Mouse (Mus musculus) neutrophil, adult 5-6 weeks (primary cell): Measurements from ENCODE around the gene Kif23. TPM values are rescaled to one million over a fixed set of nuclear protein-coding genes. Genes with fewer than 3 reads are reported as not detected.

ENCODE experiments used
- ATAC-seq: fragments of 151-379, 151-347 bp; 2 replicates; pipeline ENCODE4 v1.8.0; 2017; ENCODE audit warnings: mild to moderate bottlenecking, moderate TSS enrichment; ENCODE audit not compliant: insufficient number of reproducible peaks, poor library complexity, low FRiP score, severe bottlenecking; ENCODE audit errors: extremely low read depth
- total RNA-seq: library from RNA; stranded (forward); fragments of 200-1000 nt; gene quantifications from 2 replicates; pipeline ENCODE4 v1.2.3, GENCODE M21; 2017

Gene Kif23
- total RNA-seq, 1 experiment from 2014 or later = 218 TPM

- no peak for ATAC-seq
Measured at GRCm38 (mm10) chr9:61952241-61952640, 5.7 kb upstream of the Kif23 start.

- ATAC-seq = peak; percentile 91
Measured at GRCm38 (mm10) chr9:61947402-61948346, 1.1 kb upstream of the Kif23 start.

DNA sequence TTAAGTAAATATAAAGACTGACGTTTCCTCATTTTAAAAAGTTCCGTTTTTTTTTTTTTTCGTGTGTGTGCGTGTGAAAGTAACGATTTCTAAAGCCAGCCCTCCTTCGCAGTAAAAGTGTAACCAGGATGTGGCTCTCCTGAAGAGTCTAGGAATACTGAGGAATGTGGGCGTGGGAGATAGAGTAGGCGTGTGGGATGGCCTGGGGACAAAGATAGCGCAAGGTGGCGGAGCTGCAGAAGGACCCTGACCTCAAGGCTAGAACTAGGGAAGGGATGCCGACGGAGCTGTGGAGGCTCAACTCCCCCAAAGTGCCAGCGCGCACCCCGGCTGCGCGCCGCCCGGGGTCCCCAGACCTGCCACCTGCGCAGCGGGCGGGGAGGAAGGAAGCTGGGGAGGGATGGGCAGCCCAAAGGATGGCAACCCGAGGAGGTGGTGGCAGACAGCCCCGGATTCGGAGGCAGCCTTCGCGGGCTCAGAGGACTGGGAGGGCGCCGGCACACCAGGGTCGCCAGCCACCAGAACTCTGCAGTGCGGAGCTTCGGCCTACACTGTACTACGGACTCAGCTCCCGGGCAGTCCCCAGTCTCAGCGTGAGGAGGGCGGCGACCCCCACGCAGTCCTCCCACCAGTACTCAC, 482 bp downstream of the Kif23 start:
- no peak for ATAC-seq

DNA sequence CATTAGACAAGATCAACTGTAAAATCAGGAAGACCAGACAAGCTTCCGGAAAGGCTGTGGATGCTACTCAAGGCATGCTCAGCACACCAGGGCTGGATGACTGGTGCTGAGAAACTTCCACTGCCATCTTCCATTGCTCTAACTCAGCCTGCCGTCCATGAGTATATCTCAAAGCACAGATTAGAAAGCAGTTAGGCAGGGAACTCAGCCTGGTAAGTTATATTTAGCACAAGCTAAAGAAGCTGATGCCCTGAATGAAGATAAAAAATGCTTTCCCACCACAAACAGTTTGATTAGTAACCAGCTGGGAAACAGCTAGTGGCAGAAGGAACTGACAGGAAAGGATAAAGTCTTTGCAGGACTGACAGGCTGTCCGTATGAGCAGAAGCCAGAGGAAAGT, 5.5 kb downstream of the Kif23 start:
- ATAC-seq = no peak

GRCm38 (mm10) chr9:61933333-61933732, 13.2 kb downstream of the Kif23 start:
- no peak for ATAC-seq

- ATAC-seq = no peak
Measured at GRCm38 (mm10) chr9:61932009-61932408, 14.6 kb downstream of the Kif23 start.

- ATAC-seq = no peak
Measured at GRCm38 (mm10) chr9:61925086-61925660, 21.4 kb downstream of the Kif23 start.

DNA sequence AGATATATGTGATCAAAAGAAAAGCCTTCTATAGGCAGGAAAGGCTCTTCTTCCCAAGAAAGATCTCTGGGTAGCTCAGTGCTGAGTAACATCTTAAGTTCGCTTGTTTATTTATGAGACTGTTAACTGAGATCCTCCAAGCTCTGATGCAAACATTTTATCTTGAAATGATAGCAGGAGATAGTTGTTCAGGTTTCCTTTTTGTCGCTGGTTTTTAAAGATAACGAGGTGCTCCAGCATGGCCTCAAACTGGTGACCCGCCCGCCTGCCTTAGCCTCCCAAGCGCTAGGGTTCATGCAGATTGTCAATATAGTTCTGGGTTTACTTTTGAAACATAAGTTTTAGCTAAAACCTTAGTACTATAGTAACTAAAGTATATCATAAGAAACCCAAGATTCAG, 26.2 kb downstream of the Kif23 start:
- no peak for ATAC-seq

- no peak for ATAC-seq
Measured at GRCm38 (mm10) chr9:61919464-61919863, 27.1 kb downstream of the Kif23 start.

- ATAC-seq = no peak
Measured at GRCm38 (mm10) chr9:61917436-61917835, 29.1 kb downstream of the Kif23 start.

- no peak for ATAC-seq
Measured at GRCm38 (mm10) chr9:61916986-61917385, 29.6 kb downstream of the Kif23 start.

DNA sequence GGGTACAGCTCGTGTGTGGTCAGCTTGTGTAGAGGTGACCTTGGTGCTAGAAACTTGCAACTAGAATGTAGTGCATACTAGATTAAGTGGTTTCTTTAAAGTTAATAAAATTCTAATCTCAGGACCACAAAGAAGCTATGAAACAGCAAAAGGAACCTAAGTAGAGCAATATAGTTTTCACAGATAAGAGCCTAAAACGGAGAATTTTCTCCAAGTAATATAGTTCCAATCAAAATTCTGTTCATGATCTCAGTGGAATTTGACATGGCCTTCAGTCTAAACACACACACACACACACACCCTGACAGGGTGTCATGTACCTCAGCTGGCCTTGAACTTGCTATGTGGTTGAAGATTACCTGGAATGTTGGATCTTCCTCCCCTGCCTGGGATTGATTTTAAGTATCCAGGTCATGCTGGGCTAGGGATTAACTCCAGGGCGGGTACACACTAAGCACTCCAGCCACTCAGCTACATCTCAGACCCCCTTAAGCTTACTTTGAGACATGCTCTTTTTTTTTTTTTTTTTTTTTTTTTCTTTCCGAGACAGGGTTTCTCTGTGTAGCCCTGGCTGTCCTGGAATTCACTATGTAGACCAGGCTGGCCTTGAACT, 31.1 kb downstream of the Kif23 start:
- ATAC-seq = no peak

GRCm38 (mm10) chr9:61914917-61915300, 31.7 kb downstream of the Kif23 start:
- ATAC-seq = no peak

GRCm38 (mm10) chr9:61914203-61914916, 32.2 kb downstream of the Kif23 start, which contains the start of gene Rplp1:
Gene Rplp1, minus strand, starts transcription at chr9:61914542.
- ATAC-seq = peak; percentile 96

DNA sequence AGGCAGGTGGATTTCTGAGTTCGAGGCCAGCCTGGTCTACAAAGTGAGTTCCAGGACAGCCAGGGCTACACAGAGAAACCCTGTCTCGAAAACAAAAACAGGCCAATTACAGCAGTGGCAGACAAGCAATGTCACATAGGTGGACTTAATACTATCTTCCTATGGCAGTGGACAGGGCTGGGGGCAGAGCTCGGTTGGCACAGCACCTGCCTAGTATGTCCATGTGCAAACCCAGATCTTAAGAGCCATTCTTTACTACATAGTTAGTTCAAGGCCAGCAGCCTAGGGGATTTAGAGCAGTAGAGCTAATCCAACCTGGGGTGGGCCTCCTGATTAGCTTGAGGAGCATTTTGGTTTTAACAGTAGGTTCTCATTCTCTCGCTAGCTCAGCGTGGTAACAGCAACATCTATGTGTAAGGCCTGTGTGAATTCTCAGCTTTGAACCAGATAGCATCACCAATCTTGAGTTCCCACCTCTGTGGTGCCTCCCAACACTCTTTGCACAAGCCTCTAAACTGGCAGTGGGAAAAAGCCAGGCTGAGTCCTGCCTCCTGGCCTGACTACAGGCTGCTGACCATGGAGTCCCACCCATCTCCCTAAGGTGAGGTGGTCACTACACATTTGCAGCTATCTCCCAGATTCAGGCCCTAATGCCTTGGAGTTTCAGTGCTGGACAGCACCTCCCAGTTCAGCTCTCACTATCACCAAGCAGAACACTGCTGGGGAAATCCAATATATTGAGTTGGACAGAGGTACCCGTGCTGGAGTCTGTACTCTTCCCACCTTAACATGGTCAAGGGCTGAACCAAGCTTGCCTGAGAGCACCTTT, 35.1 kb downstream of the Kif23 start:
- no peak for ATAC-seq

DNA sequence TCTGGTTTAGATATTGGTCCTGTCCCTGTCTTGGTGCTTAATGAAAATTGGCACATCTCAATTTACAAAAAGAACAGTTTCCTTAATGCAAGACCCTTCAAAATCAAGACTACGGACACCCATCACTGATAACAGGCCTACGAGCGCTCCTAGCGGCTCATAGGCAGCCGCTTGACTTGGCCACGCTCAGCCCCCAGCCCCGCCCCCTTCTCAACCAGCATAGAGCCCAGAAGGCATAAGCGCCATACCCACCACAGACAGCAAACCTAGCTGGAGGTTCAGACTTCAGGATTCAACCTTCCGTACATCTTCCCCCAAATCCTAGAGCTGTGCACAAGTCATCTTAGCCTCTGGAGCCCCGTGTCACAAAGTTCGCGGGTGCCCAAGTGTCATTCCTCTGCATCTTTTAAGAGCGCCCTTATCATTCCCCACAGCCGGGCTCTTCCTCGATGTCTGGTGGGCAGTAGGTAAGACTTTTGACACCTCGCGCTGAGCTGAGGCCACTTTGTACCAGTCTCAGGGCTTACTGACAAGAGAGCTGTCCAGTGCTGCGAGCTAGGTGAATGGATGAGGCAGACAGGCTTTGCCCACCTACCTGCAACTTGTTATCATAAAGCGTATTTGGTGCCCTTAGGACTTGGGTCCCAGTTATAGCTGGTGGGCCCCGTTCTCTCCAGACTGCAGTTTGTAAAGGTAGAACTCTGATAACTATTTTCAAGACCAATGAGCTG, 35.9 kb downstream of the Kif23 start:
- ATAC-seq = no peak

DNA sequence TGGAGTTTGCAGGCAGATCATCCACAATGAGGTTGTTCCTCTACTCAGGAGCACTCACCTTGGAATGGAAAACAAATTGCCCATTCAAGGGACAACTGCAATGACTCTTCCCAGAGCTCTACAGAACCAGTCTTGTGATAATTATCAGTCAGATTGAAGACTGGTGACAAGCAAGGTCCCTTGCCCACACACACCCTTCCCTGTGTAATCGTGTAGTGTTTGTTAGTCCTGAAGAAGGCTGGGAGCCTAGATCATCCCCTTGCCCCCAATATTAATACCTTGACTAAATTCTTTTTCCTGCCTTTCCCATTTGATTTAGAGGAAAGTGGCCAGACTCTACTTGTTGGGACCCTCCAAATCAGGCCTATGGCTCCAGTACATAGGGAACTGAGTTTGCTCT, 36.9 kb downstream of the Kif23 start:
- ATAC-seq = no peak
